Mouse (Mus musculus) ES-E14 (cell line): ENCODE data around the gene Tlr12. TPM values are rescaled to one million over a fixed set of nuclear protein-coding genes. Genes with fewer than 3 reads are reported as not detected.

Source experiments
- DNase-seq: peaks from one replicate; pipeline ENCODE4 v3.0.0-alpha.2; 2013; ENCODE audit warnings: low read depth, low spot score
- H3K27ac ChIP-seq: 2 replicates; pipeline ENCODE4 v1.5.1; 2012; ENCODE audit warnings: low read depth, mild to moderate bottlenecking, low read length, moderate library complexity, mixed read lengths; ENCODE audit not compliant: poor library complexity, insufficient read depth, severe bottlenecking
- H3K36me3 ChIP-seq: 2 replicates; pipeline ENCODE4 v1.6.1; 2012; ENCODE audit warnings: mild to moderate bottlenecking, low read length, moderate library complexity, mixed read lengths; ENCODE audit not compliant: control insufficient read depth, poor library complexity, insufficient read depth, severe bottlenecking
- H3K4me1 ChIP-seq, 2 experiments: fragments of 150-350 bp in 1 of 2; sonication (generic) in 1 of 2; 2 replicates each; pipeline ENCODE4 v1.6.1; 2012; ENCODE audit warnings: low read length in 2 of 2, mild to moderate bottlenecking in 1 of 2, mixed read lengths in 1 of 2; ENCODE audit not compliant: control insufficient read depth in 2 of 2, insufficient read depth in 2 of 2, poor library complexity in 1 of 2
- H3K4me3 ChIP-seq, 2 experiments: fragments of 150-350 bp in 1 of 2; sonication (generic) in 1 of 2; 2 replicates each; pipeline ENCODE4 v1.5.1; 2012; ENCODE audit warnings: low read length in 2 of 2, low read depth in 1 of 2, mild to moderate bottlenecking in 1 of 2, mixed read lengths in 1 of 2; ENCODE audit not compliant: insufficient read depth in 1 of 2, poor library complexity in 1 of 2, severe bottlenecking in 1 of 2
- H3K9ac ChIP-seq: 2 replicates; pipeline ENCODE4 v1.6.1; 2012; ENCODE audit warnings: low read depth, mild to moderate bottlenecking, low read length, mixed read lengths; ENCODE audit not compliant: poor library complexity, insufficient read depth, severe bottlenecking
- H3K9me3 ChIP-seq: fragments of 150-350 bp; sonication (generic); 2 replicates; pipeline ENCODE4 v1.6.1; 2012; ENCODE audit warnings: low read depth, mild to moderate bottlenecking, low read length; ENCODE audit not compliant: control insufficient read depth, insufficient read depth
- CHD2 ChIP-seq: IDR thresholded peaks from 2 replicates; pipeline ENCODE4 v1.6.1; 2014; ENCODE audit warnings: mild to moderate bottlenecking, low read depth, low read length, inconsistent platforms
- HCFC1 ChIP-seq: IDR thresholded peaks from 2 replicates; pipeline ENCODE4 v1.6.1; 2012; ENCODE audit warnings: low read length, inconsistent platforms, borderline replicate concordance; ENCODE audit not compliant: insufficient read depth
- MAFK ChIP-seq: IDR thresholded peaks from 2 replicates; pipeline ENCODE4 v1.6.1; 2014; ENCODE audit warnings: mild to moderate bottlenecking, low read depth, low read length, inconsistent platforms; ENCODE audit not compliant: insufficient read depth
- ZC3H11A ChIP-seq: IDR thresholded peaks from 2 replicates; pipeline ENCODE4 v1.6.1; 2012; ENCODE audit warnings: low read depth, mild to moderate bottlenecking, inconsistent platforms, low read length, borderline replicate concordance
- ZNF384 ChIP-seq: IDR thresholded peaks from 2 replicates; pipeline ENCODE4 v1.6.1; 2012; ENCODE audit warnings: low read depth, low read length, inconsistent platforms
- in situ Hi-C, 2 experiments: fragments of 600-800 bp; cut with MboI; formaldehyde crosslinking; loops; one replicate each; pipeline ENCODE4 v1.15.1; 2025; ENCODE audit warnings: low sequenced_read_pairs in 2 of 2, inconsistent platforms in 1 of 2; ENCODE audit not compliant: unreplicated experiment in 2 of 2
- total RNA-seq: library from RNA; depleted of rRNA; stranded (reverse); fragments of 300-350 nt; gene quantifications from 2 replicates; pipeline ENCODE4 v1.2.3, GENCODE M21; 2012

The Tlr12 gene
- total RNA-seq, 1 experiment: not detected

DNA sequence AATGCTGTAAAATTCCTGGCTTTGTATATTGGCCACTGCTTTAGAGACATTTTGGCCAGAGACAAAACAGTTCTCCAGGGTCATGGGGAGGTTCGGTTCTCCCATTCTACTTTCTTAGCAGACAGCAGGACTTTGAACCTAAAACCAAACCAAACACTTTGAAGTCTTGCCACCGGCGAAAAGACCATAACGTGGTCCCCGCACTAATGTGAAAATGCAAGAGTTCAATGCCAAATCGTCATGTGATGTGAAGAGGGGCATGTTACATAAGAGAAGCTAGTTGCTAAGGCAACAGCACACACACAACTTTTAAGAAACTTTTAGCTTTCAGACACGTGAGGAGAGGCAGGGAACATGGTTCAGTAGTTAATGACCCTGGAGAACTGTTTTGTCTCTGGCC, 17.0 kb upstream of the Tlr12 start:
- Histone ChIP-seq H3K4me3 (no peak overlapping the region), H3K9ac (no peak overlapping the region), H3K36me3 (no peaks in the 10 kb centered on the region), H3K4me1 (peaks cover 2 to 5% of the 10 kb centered on the region in 2 experiments; a peak in 2 of 4 replicates), H3K27ac (no peak overlapping the region), H3K9me3 (no peaks in the 10 kb centered on the region)
- in situ Hi-C loops: no loop called here
- TF ChIP-seq CHD2 (no peak), ZNF384 (no peak), ZC3H11A (no peak), MAFK (no peak), HCFC1 (no peak)
- DNase-seq: no peak

DNA sequence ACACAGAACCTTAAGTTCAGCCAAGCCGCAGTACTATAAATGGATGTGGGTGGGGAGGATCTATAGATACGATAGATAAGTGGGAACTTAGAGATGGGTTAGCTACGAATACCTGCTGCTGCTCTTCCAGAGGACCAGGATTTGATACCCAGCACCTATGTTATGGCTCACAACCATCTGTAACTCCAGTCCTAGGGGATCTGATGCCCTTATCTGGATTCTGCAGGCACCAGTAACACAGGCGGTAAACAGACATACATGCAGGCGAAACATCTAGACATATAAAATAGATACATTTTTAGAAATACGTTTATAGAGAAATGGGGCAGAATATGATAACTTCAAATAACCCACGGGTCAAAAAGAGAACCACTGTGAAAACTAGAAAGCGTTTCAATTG, 2.7 kb upstream of the Tlr12 start:
- Histone ChIP-seq H3K9ac (no peak overlapping the region), H3K36me3 (no peaks in the 10 kb centered on the region), H3K27ac (no peak overlapping the region), H3K9me3 (no peaks in the 10 kb centered on the region), H3K4me3 (no peak overlapping the region), H3K4me1 (no peaks in the 10 kb centered on the region)
- DNase-seq: no peak
- TF ChIP-seq ZNF384: no peak
- TF ChIP-seq MAFK: no peak
- no peak for TF ChIP-seq ZC3H11A
- TF ChIP-seq CHD2: no peak
- in situ Hi-C loops: no loop called here

DNA sequence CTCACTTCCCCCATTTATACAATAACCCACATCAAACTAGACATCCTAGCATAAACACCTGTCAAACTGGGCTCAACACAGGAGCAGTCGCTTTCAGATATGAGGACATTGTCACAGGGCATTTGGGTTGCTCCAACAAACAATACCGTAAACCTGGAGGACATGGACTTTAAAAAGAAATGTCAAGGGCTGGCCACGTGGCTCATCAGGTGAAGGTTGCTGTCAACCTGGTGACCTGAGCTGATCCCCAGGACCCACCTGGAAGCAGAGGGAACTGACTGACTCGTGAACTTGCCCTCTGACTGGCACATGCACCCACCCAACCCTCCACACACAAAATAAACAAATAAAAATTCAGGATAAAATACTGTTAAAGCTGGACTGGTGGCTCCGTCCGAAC, 2.2 kb upstream of the Tlr12 start:
- no peaks in the 10 kb centered on the region for H3K4me1 ChIP-seq
- H3K36me3 ChIP-seq: no peaks in the 10 kb centered on the region
- no peak overlapping the region for H3K27ac ChIP-seq
- DNase-seq: no peak
- TF ChIP-seq ZNF384: no peak
- TF ChIP-seq HCFC1: no peak
- no peak for TF ChIP-seq ZC3H11A
- TF ChIP-seq MAFK: no peak
- TF ChIP-seq CHD2: no peak
- H3K9ac ChIP-seq: no peak overlapping the region
- no peak overlapping the region for H3K4me3 ChIP-seq
- in situ Hi-C loops: no loop called here
- no peaks in the 10 kb centered on the region for H3K9me3 ChIP-seq

DNA sequence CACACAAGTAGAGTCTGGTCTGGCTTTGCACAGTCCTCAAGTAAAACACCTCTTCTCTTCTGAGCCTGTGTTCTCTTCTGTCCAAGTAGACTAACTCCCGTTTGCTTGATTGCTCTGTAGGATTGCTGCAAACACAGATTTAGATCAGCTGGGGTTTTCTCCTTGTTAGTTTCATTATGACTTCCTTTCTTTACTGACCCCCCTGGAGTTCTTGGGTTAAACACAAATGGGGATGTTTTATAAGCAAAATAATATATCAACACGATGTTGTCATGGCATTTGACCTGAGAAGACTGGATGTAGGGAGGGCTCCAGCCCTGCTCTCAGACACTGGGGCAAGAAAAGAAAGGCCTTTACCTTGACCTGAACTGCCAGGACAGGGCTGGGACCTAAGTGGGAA, 544 bp upstream of the Tlr12 start:
- Histone ChIP-seq H3K4me1 (no peaks in the 10 kb centered on the region), H3K9me3 (no peaks in the 10 kb centered on the region), H3K27ac (no peak overlapping the region), H3K36me3 (no peaks in the 10 kb centered on the region), H3K9ac (no peak overlapping the region), H3K4me3 (no peak overlapping the region)
- TF ChIP-seq ZNF384 (no peak), CHD2 (no peak), MAFK (no peak), ZC3H11A (no peak), HCFC1 (no peak)
- no peak for DNase-seq
- in situ Hi-C loops: no loop called here
